ENCODE assay signal across 8 mouse cellular contexts in genomic region chr3:139075333-139076058, GRCm38 (mm10). TPM values are rescaled to one million over a fixed set of nuclear protein-coding genes. Genes with fewer than 3 reads are reported as not detected.
DNase-seq lines count a peak whose midpoint lies in the region; ATAC-seq and TF ChIP-seq lines count a peak whose summit lies in the region.

No protein-coding gene starts in this region.

- H3K9ac ChIP-seq in lung, embryonic 16.5 days (ENCODE audit: low read length), result peak overlapping the region; percentile 90

- no peaks in the 10 kb centered on the region for H3K9me3 ChIP-seq in hindbrain, embryonic 10.5 days
- peaks cover 2% of the 10 kb centered on the region; the same call in 1 of the 2 replicates for H3K9me3 ChIP-seq in lung, embryonic 16.5 days (ENCODE audit: control insufficient read depth, low read length)

- H3K4me2 ChIP-seq in lung, embryonic 16.5 days (ENCODE audit: low read depth, low read length), result peak overlapping the region; percentile 95

- TF ChIP-seq POLR2A in thymus, adult 2 months (IDR thresholded peaks at IDR 0.05; ENCODE audit: control insufficient read depth, extremely low read depth, insufficient read depth, low read length, poor library complexity), result peak; percentile 63; the same call in 1 of the 2 replicates

- under 1% methylated on average over 72 of the region's 72 CpGs for WGBS in hindbrain, embryonic 10.5 days
- WGBS in lung, embryonic 16.5 days, result 1% methylated on average over 44 of the region's 72 CpGs
- under 1% methylated on average over 68 of the region's 72 CpGs for WGBS in thymus, adult 2 months

- H3K36me3 ChIP-seq in hindbrain, embryonic 10.5 days, result no peaks in the 10 kb centered on the region
- no peaks in the 10 kb centered on the region for H3K36me3 ChIP-seq in lung, embryonic 16.5 days (ENCODE audit: control insufficient read depth, insufficient read depth, low read length)
- no peaks in the 10 kb centered on the region for H3K36me3 ChIP-seq in thymus, adult 2 months (ENCODE audit: control insufficient read depth, insufficient read depth, low read length)

- peaks cover 7% of the 10 kb centered on the region; the same call in 1 of the 2 replicates for H3K27me3 ChIP-seq in hindbrain, embryonic 10.5 days (ENCODE audit: insufficient read depth, poor library complexity, severe bottlenecking)
- no peaks in the 10 kb centered on the region for H3K27me3 ChIP-seq in lung, embryonic 16.5 days (ENCODE audit: control insufficient read depth, insufficient read depth, low read depth, low read length)
- H3K27me3 ChIP-seq in thymus, adult 2 months (ENCODE audit: control insufficient read depth, insufficient read depth, low read length), result no peaks in the 10 kb centered on the region

- TF ChIP-seq CTCF in thymus, adult 2 months (IDR thresholded peaks at IDR 0.05; ENCODE audit: borderline replicate concordance, control insufficient read depth, extremely low read depth, insufficient read depth, low read length, poor library complexity), result no peak

- H3K27ac ChIP-seq in hindbrain, embryonic 10.5 days, result peak overlapping the region; percentile 95
- H3K27ac ChIP-seq in lung, embryonic 16.5 days (ENCODE audit: low read length), result peak overlapping the region; percentile 88
- H3K27ac ChIP-seq in thymus, adult 2 months (ENCODE audit: control insufficient read depth, insufficient read depth, low read length), result peak overlapping the region; percentile 26; the same call in 1 of the 2 replicates

- DNase-seq in Muller cell, postnatal 12 days (ENCODE audit: inconsistent ontology term), result peak; percentile 96
- peak; percentile 90 for DNase-seq in cerebellum, adult 9-10 months
- peak; percentile 92 for DNase-seq in hindbrain, embryonic 10.5 days (ENCODE audit: low spot score)
- peak; percentile 90 for DNase-seq in layer of hippocampus, adult 9-11 months
- peak; percentile 88 for DNase-seq in ovary, adult 18-20 months (ENCODE audit: low spot score)
- peak; percentile 92 for DNase-seq in thymus, adult 2 months

- H3K4me3 ChIP-seq in hindbrain, embryonic 10.5 days, result peak overlapping the region; percentile 90
- peak overlapping the region; percentile 94 for H3K4me3 ChIP-seq in lung, embryonic 16.5 days (ENCODE audit: low read length)
- H3K4me3 ChIP-seq in thymus, adult 2 months (ENCODE audit: control insufficient read depth, insufficient read depth, low read length), result peak overlapping the region; percentile 56

- peak; percentile 87 for ATAC-seq in frontal cortex, adult (ENCODE audit: low TSS enrichment)
- ATAC-seq in lung, embryonic 16.5 days (ENCODE audit: low read depth), result peak; percentile 99

- H3K4me1 ChIP-seq in hindbrain, embryonic 10.5 days (replicated peaks), result peaks cover 25% of the 10 kb centered on the region; the same call in 1 of the 2 replicates
- peaks cover 10% of the 10 kb centered on the region for H3K4me1 ChIP-seq in lung, embryonic 16.5 days (replicated peaks; ENCODE audit: control insufficient read depth, insufficient read depth, low read length)
- peaks cover 2% of the 10 kb centered on the region; the same call in 1 of the 2 replicates for H3K4me1 ChIP-seq in thymus, adult 2 months (replicated peaks; ENCODE audit: control insufficient read depth, insufficient read depth, low read length)

RNA-seq across cellular contexts. Expression of gene Rap1gds1, which starts 0.5 kb away (rescaled TPM):
- polyA plus RNA-seq in hindbrain, embryonic 10.5 days (2016; fragmentation: Nextera tagmentation; extraction: Ambion mirVana), result 59.6 and 61.3 TPM in 2 replicates
- polyA plus RNA-seq in lung, embryonic 16.5 days (2015; fragmentation: Nextera tagmentation; extraction: Ambion mirVana), result 57.9 and 60.7 TPM in 2 replicates
- polyA plus RNA-seq in thymus, adult 2 months (2012; rRNA removed), result 25.5 and 26.0 TPM in 2 replicates

Comparison
In these comparisons a context has a peak if more than half of its experiments do, and no peak if none do; other contexts are left out.
1. Peak in every context shown above with its lines: DNase-seq, ATAC-seq, H3K4me3 ChIP-seq and H3K27ac ChIP-seq.
2. H3K27ac ChIP-seq: peak in every context shown above with its lines; median percentile 95 in hindbrain, embryonic 10.5 days; 88 in lung, embryonic 16.5 days; 26 in thymus, adult 2 months.